Mouse (Mus musculus) spleen, postnatal 14 days (tissue): ENCODE data around the gene Tmigd1.

Experiments
- DNase-seq, 2 experiments: peaks; one replicate each; pipeline ENCODE4 v3.0.0; 2021 to 2022; ENCODE audit warnings: low spot score in 2 of 2

The Tmigd1 gene

DNA sequence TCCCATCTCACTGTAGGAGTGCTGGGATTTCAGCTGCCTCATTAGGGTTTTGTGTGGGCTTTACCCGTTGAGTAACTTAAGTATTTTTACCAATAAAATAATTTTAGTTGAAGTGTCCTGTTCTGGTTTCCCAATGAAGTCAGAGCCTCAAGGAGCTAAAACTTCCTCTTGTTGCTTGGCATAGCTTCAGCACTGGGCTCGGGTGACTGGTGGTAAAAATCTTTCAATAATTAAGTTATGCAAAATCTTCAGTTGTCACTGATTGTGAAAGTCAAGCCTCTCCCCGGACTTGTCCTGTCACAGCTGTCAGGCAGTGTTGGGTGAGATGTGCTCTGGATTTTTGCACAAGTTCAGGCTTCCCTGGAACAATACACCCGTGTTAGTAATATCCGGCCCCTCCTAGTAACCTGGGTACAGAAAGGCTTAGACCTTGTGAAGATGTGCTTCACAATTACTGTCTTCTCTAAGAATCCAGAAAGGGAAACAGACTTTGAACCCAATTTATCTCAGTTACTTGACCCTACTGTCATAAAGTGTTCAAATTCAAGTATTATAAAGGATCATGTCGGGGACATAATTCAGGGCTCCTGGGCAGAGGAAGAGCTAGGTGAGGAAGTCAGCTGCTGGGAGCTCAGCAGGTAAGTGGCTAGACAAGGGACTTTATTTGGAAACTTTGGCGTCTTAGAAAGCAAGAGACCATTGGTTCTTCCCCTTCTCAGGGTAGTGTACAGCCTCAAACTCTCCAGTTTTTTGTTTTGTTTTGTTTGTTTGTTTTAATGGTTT, at the start of gene Tmigd1:
Tmigd1 (plus strand) TSS at position 581 of the 783 bp plus-strand sequence.
- DNase-seq, result no peak

DNA sequence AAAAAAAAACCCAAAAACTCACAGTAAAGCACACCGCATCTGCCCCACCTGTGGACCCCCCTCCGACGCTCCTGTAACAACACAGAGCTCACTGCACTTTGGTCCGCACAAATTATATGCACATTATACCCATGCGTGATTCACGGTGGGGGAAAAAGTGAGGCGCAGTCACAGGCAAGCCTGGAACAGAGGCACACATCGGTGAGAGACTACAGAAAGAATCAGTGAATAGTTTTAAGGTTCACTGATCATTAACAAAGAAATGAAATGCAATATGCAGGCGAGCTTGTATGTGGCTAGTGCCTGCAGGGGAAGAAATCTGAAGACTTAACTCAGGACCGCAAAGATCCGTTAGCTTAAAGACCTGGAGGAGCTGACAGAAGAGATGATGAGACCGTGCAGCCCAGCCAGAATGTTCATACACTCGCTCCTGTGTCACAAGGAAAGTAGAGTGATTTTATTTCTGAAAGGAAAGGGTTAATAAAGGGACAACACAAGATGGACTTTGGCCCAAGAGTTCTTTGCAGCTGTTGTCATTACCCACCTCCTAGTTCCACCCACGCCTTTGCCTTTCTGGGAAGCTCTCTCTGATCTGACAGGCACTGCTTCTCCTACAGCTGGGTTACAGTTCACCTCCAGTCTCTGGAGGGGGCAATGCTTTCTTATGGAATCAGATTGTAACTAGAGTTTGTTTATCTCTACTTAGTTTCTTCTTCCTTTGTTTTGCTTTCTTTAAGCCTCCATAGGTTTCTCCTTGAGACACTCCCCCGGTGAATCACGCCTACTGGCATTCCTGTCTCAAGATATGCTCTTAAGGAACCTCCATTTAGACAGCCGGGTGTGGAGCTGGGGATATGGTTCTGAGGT, 47.3 kb upstream of the Tmigd1 start:
- no peak for DNase-seq

DNA sequence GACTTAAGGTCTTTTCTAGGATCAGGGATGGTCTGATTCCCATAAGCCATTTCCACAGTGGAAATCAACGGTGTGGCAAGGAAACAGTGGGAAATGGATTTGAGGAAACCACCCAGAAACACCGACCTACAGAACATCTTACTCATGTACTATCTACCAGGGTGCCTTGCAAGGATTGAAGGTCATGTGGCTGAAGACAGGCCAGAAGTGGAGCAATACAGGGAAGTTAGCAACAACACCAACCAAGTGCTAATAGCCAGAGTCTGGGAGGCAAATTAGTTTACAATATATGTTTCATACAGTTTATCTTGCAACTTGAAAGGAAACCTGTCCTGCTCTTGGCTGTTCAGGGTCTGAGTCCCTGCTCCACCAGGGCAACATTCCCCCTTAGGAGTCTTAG, 45.4 kb upstream of the Tmigd1 start:
- no peak for DNase-seq

DNA sequence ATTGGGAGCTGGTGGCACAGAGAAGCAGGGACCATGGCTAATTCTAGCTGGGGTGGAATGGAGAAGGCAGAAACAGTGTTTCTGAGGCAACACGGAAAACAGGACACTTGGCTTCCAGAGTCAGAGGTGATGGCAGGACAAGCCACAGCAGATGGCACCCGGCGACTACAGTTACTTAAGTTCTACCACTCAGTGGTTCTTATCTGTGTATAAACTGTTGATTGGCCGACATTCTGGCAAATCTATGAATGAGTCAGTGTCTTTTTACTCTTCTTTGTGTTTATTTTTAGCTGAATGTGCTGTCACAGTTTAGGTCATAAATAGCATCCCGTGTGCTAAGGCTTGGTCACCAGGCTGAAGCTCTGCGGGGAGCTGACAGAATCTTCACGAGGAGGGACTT, 44.8 kb upstream of the Tmigd1 start:
- DNase-seq, result no peak

DNA sequence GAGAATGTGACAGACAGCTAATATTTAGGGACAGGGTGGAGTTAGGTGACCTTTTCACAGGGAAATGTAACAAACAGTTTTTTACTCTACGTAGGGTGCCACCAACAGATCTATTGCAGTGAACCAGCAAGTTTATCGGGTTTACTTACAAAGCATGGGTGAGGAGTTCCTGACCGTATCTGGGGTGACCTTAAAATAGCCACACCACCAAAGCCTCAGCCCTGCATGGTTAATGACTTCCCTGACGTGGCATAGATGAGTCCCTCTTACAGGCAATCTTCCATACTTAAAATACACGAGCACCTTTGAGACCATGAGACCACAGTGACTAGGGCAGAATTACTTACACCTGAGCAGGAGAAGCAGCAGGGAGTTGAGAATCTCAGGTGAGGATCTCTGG, 43.2 kb upstream of the Tmigd1 start:
- DNase-seq, result no peak

DNA sequence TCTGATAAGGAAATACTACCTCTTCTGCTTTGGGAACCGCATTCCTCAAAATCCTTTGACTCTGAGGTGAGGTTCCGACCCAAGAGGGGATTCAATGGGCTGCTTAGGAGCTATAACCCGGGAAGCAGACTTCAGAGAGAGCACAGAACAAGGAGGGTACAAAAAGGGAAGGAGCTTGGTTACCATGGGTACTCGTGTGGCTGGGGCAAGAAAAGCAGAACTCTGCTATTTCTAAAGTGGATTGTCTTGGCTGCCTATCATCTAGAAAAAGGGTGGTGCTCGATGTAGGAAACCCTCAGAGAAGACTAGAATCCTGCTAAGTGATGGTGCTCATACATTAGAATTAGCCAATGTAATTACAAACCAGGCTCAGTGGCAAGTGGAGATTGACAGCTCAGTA, 42.7 kb upstream of the Tmigd1 start:
- no peak for DNase-seq

DNA sequence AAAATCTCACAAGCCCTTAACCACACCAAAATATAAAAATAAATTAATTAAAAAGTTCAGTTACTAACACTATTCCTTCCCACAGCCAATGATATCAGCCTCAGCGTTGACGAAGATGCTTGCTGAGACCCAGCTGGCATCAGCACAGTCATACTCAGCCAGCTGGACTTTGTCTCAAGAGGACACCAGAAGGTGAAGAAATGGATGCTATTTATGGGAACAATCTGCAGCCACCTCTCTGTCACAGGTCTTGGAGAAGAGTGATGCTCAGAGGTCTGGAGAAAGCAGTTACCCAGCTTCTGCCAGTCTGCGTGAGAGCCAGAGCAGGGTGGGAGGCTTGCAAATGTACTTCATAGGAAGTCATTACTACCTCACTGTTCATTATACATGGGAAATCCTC, 40.8 kb upstream of the Tmigd1 start:
- no peak for DNase-seq

DNA sequence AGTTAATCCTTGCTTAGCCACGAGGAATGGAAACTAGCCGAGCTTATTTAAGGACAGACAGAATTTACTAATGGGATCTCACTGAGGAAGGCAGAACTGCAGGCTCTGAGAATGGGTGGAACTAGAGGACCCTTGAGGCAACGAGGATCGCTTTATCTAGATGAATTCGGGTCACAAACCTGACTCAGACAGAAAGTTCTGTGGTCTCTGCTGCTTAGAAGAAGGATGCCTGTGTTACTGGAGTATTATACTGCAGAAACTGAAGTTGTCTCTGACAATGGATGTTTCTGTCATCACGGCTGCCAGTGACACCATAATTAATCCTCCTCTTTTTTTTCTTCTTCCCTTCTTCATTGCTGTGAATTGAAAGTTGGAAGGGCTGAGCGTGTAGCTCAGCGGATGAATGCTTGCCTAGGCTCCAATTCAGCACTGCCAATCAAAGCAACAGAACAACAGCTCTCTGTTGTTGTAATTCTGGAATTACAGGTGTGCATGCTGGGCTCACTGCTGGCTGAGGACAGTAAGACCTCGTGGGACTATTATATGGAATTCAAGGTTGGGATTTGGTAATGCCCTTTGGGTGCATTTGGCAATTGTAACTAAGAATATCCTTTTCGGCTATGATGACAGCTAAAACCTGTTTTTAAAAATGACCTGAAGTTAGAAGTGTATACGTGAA, 29.3 kb upstream of the Tmigd1 start:
- DNase-seq, result no peak

DNA sequence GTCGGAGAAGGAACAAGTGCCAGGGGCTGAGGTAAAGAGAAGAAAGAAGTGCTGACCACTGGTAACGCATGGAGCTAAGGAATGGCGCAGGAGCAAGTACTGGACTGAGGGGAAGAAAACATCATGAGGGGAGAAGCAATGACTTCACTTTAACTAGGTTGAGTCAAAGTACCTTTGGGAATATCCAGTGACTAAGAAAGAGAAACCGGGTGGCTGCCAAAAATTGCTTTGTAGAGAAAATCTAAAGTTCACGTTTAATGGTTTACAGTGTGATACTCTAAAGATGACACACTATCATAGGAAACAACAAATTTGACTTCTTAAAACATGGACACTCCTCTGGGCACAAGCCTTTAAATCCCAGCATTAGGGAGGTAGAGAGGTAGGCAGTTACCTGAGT, 28.1 kb upstream of the Tmigd1 start:
- DNase-seq, result no peak

DNA sequence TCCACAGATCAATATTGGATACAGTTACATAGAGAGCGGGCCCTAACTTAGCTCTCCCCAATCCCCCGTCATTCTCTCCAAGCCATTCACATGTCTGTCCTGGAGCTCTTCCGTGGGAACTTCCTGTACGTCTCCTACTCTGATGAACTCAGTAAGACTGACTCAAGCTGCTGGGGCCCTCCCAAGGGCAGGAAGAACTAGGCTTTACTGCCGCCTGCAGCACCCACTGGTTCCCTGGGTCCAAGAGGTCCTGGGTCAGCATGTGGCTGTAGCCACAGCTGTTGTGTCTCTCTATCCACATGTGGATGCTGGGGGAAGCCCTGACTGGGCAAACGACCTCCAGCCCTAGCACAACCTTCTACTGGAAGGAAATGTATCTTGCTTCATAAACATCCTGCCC, 27.2 kb upstream of the Tmigd1 start:
- DNase-seq, result no peak

DNA sequence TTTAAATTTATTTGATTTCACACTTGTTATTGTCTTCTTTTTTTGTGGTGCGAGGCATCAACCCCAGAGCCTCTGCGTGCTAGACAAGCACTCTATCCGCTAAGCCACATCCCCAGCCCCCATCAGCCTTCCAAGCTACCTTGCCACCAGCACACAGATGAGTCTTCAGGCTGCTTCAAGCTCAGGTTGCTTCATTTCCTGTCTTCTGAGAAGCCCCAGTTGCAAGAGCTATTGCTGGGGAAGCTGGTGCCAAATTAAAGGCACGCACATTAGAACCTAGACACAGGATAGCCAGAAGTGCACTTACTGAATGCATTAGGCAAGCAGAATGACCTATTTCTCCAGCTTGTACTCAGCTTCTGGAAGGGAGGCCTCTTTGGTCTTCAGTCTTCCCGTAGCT, 22.1 kb upstream of the Tmigd1 start:
- no peak for DNase-seq

DNA sequence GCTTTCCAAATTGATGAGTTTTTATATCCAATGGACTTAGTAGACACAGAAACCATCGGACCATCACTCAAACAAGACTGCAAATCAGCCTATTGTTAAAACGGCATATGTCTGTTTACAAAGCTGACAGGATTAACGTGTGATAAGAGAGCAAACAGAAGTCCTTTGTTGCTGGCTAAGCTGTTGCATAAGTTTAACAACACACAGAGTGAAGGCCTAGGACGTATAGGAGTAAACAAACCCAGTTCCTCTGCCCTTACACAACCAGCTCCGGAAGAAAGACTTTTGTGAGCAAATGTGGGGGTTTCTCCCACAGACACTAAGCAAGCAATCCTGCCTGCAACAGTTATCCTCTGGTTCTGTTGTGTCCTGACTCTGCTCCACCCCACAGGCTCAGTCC, 17.5 kb upstream of the Tmigd1 start:
- no peak for DNase-seq

DNA sequence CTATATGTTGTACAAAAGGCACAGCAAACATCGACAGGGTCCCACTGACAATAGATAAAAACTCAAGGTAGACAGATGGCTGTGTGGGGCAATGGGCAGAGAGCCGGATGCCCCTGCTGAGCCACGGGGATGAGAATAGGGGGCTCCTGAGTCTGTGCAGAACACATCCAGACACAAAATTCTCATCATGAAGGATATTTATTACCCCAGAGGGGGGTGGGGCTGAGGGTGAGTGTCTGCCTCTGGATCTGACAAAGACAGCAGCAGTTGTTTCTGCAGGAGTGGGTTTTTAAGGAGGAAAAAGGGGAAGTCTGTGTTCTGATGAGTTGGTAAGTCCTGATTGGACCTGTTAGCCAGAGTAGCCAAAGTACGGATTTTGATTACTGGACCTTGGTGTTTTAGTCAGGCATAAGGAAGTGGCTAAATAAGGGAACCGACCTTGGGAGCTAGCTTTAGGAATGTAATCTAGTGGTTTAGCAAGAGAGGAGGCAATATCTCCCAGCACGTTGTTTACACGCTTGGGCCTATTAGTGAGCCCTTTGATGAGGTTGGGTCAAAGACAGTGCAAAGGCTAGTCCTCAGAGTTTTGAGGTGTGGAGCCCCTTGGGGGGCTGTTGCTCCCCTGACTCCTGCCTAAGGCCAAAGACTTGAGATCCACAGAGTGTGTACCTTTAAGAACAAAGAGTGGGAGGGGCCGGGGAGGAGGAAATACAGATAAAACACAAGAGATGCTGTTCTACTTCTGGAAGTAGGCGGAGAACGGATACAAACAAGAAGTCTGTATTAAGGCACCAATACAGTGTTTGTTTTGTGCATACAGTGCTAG, 12.4 kb upstream of the Tmigd1 start:
- no peak for DNase-seq

DNA sequence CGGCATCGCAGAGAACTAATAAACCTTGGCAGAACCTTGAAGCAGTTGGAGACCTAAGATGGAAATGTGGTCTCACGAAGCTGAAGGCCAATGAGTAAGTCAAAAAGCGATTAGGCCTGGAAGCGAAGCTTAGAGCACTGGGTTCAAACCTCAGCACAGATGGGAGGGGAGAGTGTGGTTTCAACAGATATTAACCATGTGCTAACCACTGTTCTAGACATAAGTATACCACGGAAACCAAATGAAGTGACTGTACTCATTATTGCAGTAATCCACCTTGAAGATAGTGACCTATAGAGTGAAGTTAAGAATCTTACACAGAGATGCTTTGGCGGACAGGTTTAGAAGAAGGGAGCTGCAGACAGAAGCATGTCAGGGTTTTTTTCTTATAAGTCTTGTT, 10.8 kb upstream of the Tmigd1 start:
- DNase-seq, result no peak

DNA sequence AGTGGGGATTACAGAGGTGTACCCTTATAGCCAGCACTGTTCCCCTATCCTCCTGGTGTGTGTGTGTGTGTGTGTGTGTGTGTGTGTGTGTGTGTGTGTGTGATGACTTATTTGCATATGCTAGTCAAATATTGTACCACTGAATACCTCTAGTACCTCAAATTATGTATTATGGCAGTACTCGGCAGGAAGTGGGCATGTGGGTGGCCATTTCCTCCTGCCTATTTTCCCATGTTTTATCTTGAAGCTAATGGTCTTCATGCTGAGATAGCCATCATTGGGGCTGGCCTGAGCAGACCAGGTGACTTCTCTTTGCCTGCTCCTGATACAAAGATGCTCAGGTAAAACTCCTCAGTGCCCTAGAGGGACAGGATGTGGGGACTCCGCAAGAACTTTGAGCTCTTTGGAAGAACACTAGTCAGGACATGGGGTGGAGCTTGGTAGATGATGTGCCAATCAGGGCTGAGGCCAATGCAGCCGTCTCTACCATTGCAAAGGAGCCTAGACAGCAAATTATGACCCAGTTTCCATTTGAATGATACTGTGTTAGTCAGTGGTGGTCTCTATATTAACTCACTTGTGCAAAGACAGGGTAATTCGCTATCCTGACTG, 10.1 kb upstream of the Tmigd1 start:
- DNase-seq, result no peak

DNA sequence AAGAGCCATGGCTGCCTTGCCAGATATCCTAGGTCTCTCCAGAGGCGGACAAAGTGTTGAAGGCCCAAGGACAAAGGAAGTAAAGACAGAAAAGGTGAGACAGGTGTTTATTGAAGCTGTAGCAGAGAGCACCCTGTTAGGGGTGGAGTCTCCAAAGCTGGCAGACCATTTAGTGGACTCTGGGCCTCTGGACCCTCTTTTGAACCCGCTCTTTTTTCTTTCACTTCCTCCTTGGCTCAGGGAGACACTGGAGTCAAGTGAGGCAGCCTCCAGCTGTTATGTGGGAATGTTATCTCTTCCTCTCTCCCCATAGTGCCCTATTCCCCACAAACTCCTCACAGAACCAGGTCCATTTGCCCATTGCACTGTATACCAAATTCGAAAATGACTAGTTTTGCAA, 9.0 kb upstream of the Tmigd1 start:
- DNase-seq, result no peak

DNA sequence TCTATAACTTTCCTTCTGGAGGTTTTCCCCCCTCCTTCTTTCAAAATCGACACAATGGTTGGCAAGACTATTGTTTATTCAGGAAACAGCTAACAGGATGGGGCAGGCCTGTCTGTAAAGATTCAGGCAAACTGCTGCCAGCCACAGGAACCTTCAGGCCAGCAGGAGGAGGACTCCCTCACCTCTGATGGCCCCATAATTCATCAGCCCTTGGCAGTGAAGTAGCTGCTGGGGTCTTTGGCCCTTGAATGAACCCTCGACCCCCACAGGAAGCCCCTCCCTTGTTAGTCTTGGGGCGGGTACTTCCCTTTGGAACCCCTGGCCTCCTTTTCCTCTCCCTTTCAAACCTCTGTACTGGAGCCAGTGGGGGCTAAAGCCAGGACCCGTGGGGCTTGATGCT, 8.4 kb upstream of the Tmigd1 start:
- DNase-seq, result no peak

DNA sequence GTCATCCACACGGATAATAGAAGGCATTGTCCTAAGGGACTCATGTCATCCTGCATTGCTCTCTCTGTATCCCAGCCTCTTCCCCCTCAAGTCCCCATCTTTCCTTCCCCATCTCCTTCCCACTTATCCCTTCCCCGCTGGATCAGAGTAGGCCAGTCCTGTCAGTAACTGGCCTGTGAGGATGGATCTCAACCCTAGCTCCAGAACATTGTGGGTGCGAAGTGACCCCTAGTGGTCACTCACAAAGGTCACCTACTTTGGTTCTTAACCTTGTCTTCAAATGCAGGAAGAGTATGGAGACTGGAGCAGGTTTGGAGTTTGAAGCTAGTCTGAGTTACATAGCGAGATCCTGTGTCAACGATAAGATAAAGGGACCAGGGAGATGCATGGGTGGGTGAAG, 7.7 kb upstream of the Tmigd1 start:
- no peak for DNase-seq

DNA sequence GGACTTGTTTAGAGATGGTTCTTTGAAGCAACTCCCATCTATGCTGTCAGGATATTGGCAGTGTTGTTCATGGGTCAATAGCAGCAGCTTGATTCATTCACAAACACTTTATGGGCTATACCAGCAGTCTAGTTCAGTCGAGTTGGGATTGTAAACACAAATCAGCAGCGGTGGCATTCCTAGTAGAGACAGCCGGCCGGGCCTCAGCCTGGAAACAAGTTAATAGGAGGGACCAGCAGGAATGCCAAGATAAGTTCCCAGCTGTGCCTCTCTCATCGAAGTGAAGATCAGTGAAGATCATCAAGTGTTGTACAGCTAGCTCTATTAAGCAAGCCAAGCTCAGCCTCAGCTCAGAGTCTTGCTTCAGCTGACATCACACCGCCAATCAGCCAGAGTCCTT, 5.6 kb upstream of the Tmigd1 start:
- no peak for DNase-seq

DNA sequence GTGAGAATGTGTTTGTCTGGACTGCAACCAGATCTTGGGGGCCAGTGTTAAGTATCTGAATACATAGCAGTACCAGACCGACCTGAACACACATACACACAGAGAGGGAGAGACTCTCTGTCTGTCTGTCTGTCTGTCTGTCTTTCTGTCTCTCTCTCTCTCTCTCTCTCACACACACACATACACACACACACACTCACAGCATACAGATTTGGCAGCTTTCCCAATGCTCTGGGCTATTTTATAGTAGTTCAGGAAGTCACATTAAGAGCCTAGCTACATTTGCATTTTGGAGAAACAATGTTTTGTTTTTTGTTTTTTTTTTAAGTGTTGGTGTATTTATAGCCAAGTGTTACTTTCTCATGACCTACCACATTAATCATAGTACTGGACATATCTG, 4.8 kb upstream of the Tmigd1 start:
- DNase-seq, result no peak

DNA sequence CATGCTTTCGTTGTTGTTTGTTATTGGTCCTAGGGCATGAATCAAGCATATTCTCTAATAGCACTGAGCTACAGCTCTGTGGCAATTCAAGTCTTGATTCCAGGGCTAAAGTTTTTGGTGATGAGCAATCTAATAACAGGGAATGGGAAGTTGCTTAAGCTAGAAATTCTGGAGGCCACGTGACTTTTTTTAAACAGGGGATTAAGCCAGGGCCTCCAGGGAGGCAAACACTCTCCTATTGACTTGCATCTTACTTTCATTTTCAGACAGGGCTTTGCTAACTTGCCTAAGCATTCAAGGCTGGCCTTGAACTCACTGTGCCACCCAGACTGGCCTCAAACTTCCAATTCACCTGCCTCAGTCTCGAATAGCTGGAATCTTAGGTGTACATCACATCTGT, 4.1 kb upstream of the Tmigd1 start:
- DNase-seq, result no peak
